Mouse (Mus musculus) cerebellum, adult 2 months (tissue): Measurements from ENCODE around the gene Gm1113. TPM values are rescaled to one million over a fixed set of nuclear protein-coding genes. Genes with fewer than 3 reads are reported as not detected.

Experiments used
- DNase-seq, 2 experiments: peaks; one replicate each; pipeline ENCODE4 v3.0.0; 2021
- H3K27ac ChIP-seq: fragments of 200-500 bp; 2 replicates; pipeline ENCODE4 v1.5.1; 2012; ENCODE audit warnings: low read length, control low read depth, inconsistent platforms; ENCODE audit not compliant: insufficient read depth
- H3K27me3 ChIP-seq: fragments of 200-500 bp; 2 replicates; pipeline ENCODE4 v1.6.1; 2012; ENCODE audit warnings: inconsistent platforms, mild to moderate bottlenecking, low read length, moderate library complexity; ENCODE audit not compliant: control insufficient read depth, insufficient read depth
- H3K4me1 ChIP-seq: fragments of 200-500 bp; 2 replicates; pipeline ENCODE4 v1.6.1; 2011; ENCODE audit warnings: low read length; ENCODE audit not compliant: control insufficient read depth, insufficient read depth
- H3K4me3 ChIP-seq: fragments of 200-500 bp; replicated peaks from 2 replicates; pipeline ENCODE3; 2011; ENCODE audit warnings: mild to moderate bottlenecking, low read depth, low read length, control low read depth; ENCODE audit not compliant: insufficient read depth
- CTCF ChIP-seq: fragments of 200-500 bp; IDR thresholded peaks from 2 replicates; pipeline ENCODE4 v1.5.1; 2011; ENCODE audit warnings: low read depth, mild to moderate bottlenecking, control low read depth, low read length, moderate library complexity, borderline replicate concordance; ENCODE audit not compliant: insufficient read depth
- POLR2A ChIP-seq: fragments of 200-500 bp; IDR thresholded peaks from 2 replicates; pipeline ENCODE4 v1.6.1; 2011; ENCODE audit warnings: low read length, control low read depth, borderline replicate concordance; ENCODE audit not compliant: insufficient read depth
- WGBS: fragments of 180-500 bp; shearing (Covaris S2); methylation state at CpG from one replicate; pipeline ENCODE4 v1.1.7; 2018; 5-methylcytosine and 5-hydroxymethylcytosine counted together
- polyA plus RNA-seq: library from polyadenylated mRNA; depleted of rRNA; stranded (reverse); fragments of >200 nt; gene quantifications from 2 replicates; pipeline ENCODE4 v1.2.3, GENCODE M21; 2012; rRNA removed

Gene Gm1113
- polyA plus RNA-seq, result not detected in 2 replicates

DNA sequence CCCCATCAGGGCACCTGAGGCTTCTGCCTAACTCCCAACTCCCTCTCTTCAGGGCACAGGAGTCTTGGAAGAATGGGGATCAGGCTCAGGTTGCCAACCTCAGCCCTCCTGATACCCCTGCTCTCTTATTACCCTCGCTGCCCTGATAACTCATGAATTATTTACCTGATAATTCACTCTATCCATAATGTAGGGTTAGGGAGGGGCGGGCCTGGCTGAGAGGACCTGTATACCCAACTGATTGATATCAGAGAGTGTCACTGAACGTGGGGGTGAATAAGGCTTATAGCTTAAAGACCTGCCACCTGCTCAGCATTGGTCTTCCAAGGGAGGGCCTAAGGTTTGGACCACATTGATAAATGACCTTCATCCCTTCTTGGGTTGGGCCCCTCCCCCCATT is at the start of gene Gm1113:
Gene Gm1113 (minus strand): TSS at position 101 of the 400 bp plus-strand sequence.
- TF ChIP-seq POLR2A (no peak), CTCF (no peak)
- Histone ChIP-seq H3K27ac (no peak within 1 kb of the TSS), H3K4me3 (no peak within 1 kb of the TSS), H3K27me3 (no peaks in the 10 kb centered on the region), H3K4me1 (no peaks in the 10 kb centered on the region)
- 91% methylated on average over 3 of the region's 3 CpGs for WGBS
- no peak for DNase-seq

DNA sequence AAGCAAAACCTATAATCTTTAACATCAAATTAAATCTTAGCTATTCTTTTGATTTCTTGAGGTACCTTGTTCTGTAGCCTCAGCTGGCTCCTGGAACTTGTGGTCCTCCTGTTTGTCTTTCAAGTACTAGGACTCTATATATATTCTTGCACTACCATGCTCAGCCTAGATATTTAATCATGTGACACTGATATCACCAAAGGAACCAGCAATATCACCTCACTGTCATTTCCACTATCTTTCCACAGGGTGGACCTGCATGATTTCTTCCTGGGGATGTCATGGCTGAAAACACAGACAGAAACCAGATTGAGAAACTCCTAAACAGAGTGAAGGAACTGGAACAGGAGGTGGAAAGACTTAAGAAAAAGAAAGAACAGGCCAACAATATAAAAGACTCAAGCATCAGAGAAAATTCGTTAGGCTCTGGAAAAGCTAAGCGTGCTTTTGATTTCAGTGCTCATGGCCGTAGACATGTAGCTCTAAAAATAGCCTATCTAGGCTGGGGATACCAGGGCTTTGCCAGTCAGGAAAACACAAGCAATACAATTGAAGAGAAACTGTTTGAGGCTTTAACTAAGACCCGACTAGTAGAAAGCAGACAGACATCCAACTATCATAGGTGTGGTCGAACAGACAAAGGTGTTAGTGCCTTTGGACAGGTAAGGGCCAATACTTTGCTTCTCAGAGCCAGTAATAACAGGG is 46.6 kb upstream of the Gm1113 start:
- H3K27me3 ChIP-seq, result no peaks in the 10 kb centered on the region
- H3K4me3 ChIP-seq, result no peak overlapping the region
- H3K4me1 ChIP-seq, result no peaks in the 10 kb centered on the region
- DNase-seq, result no peak
- WGBS, result 80% methylated on average over 5 of the region's 5 CpGs
- TF ChIP-seq CTCF, result no peak
- no peak for TF ChIP-seq POLR2A
- no peak overlapping the region for H3K27ac ChIP-seq

DNA sequence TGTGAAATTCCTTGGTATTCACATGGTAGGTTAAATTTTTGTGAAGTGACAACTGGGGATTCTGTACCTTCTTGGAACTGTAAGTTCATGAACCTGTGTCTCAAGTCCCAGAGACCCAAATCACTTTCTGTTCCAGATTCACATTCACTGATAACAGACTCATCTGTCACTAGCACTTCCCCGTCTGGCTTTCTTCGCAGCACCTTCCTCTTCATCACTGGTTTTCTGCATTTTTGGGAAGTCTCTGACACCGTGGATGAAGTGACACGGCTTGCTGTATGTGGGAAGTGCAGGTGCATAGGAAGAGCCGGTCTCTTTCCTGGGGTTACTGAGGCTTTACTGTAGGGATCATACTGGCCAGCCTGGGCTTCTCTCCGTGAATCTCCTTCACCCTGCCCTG is 43.5 kb upstream of the Gm1113 start:
- Histone ChIP-seq H3K27me3 (no peaks in the 10 kb centered on the region), H3K27ac (no peak overlapping the region), H3K4me3 (no peak overlapping the region), H3K4me1 (no peaks in the 10 kb centered on the region)
- DNase-seq, result no peak
- WGBS, result 89% methylated on average over 6 of the region's 6 CpGs
- no peak for TF ChIP-seq POLR2A
- no peak for TF ChIP-seq CTCF

DNA sequence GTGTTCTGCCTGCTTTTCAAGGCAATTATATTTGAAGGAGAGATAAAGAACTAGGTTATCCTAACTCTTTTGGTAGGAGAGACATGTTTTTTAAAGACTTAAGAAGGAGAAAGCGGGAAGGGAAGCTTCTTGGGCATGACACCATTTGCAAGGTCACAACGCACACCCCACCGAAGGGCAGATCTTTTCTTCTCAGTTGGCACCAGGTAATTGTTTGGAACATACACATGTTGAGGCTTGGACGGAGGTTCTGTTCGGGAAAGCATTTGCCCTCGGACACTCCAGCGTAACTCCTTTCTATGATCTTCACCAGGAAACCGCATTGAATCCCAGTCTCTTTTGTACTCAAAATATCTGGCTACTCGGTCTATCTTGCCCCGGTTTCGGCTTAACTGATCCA is 43.0 kb upstream of the Gm1113 start:
- WGBS, result 95% methylated on average over 11 of the region's 11 CpGs
- H3K27me3 ChIP-seq, result no peaks in the 10 kb centered on the region
- DNase-seq, result no peak
- H3K27ac ChIP-seq, result no peak overlapping the region
- TF ChIP-seq POLR2A (no peak), CTCF (no peak)
- H3K4me1 ChIP-seq, result no peaks in the 10 kb centered on the region
- H3K4me3 ChIP-seq, result no peak overlapping the region

DNA sequence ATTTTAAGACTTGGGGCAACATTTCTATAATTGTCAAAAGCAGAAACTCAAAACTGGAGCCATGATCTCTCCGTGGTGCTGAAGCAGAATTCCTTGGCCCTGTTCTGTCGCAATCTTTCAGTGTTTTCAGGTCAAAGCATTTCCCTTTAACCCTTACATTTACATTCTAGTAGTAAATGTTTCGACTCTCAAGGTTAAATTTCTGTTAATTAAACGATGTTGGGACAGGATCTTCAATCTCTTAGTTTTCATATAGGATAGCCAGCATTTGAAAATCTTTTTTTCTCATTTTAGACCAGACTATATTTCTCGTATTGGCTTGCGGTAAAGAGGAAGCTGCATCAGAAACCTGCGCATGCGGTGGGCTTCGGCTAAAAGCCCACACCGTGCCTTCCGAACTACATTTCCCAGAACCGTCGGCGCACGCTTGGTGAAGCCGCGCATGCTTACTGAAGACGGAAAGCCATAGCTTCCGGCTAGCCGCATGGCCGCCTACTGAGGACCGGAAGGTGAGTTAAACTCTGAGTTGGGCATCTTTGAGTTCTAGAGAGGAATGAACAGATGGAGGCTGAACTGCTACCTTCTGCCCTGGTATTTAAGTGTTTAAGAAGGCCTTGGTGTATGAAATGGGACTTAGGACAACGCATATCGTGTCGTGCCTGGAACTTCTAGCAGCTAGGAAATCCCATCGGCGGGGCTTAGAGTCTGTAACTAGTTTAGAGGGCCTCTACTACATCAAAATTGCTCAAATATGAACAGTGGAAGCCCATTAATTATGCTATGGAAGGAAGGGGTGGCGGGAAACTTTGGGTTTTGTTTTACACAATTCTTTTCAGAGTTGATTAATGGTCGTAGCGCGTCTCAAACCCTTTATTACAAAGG is 41.2 kb upstream of the Gm1113 start:
- Histone ChIP-seq H3K27ac (no peak overlapping the region; the same call in 1 of the 2 replicates), H3K4me1 (no peaks in the 10 kb centered on the region), H3K27me3 (no peaks in the 10 kb centered on the region), H3K4me3 (peak overlapping the region; percentile 90)
- WGBS, result 1% methylated on average over 31 of the region's 31 CpGs
- peak; percentile 85 to 87 for DNase-seq
- TF ChIP-seq CTCF, result no peak
- TF ChIP-seq POLR2A, result peak; percentile 64; the same call in 1 of the 2 replicates

DNA sequence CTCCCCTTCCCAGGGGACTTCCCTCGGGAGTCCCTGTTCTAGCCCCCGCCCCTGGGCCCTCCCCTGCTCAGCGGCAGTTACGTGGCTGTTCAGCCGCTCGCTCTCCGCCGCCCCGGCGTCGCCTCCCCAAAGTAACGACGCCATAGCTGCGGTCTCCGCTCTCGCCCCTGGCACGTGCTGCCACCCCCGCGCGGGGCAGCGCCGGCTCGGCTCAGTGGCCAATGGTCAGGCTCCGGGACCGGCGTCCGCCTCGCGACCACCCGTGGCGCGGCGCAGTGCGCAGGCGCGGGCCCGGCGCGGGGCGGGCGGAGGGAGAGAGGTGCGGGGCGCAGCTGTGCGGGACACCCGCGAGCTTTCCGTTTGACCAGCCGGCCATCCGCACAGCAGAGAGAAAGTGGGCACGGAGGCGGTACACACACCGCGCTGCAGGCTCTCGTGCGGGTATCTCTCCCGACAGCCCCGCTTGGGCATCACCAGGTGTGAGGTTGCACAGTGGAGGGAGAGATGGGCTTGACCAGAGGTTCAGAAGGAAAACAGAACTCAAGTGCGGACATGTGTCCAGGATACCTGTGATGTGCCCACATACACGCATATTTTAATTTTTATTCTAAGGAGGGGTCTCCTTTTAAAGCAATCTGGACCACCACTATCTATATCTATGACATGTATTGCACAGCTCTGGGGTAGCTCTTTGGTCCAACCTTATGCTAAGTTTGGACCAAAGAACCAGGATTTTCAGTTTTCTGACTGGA is 40.4 kb upstream of the Gm1113 start, which contains the start of the genes Ddx25 and Pus3:
Gene Ddx25 (minus strand): TSS at position 272 of the 752 bp plus-strand sequence.
Gene Pus3 (plus strand): TSS at position 339 of the 752 bp plus-strand sequence.
- no peaks in the 10 kb centered on the region for H3K4me1 ChIP-seq
- no peaks in the 10 kb centered on the region for H3K27me3 ChIP-seq
- 1% methylated on average over 59 of the region's 59 CpGs for WGBS
- peak within 1 kb of the TSS; percentile 90 for H3K4me3 ChIP-seq
- peak within 1 kb of the TSS; percentile 23 for H3K27ac ChIP-seq
- TF ChIP-seq CTCF (no peak), POLR2A (peak; percentile 62; the same call in 1 of the 2 replicates)
- peak; percentile 89 to 92 for DNase-seq

DNA sequence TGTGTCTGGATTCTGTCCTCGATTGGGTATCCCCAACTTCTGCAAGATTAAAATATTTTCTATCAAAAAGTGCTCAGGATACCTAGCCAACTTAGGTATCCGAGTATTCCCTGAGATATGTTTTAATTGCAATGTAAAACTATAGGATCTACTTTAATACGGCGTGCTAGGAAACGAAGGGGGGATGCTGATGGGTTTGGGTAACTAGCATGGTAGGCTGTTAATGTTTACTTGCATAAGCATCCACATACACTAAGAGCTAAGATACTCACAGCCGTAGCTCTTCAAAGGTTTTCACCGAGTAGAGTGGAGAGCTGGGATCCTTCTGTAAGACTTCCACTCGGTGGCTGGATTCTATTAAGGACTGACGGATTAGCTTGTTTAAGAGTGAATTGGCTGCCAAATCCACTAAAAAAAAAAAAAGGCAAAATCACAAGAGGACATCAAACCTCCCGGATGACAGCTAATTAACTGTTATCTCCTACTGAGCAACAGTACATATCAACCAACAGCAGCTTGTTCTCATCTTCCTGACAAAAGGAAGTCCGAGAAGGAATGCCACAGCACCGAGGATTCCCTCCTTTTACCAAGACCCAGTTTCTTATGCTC is 38.5 kb upstream of the Gm1113 start:
- Histone ChIP-seq H3K4me1 (no peaks in the 10 kb centered on the region), H3K27me3 (no peaks in the 10 kb centered on the region), H3K4me3 (no peak overlapping the region), H3K27ac (no peak overlapping the region)
- TF ChIP-seq POLR2A, result no peak
- no peak for TF ChIP-seq CTCF
- WGBS, result 81% methylated on average over 12 of the region's 12 CpGs
- no peak for DNase-seq
